Mouse (Mus musculus): ENCODE results near the gene Sult6b1.

Gene Sult6b1

GRCm38 (mm10) chr17:78885286-78886065 is 21.3 kb downstream of the Sult6b1 start:
- no peak for DNase-seq (ENCODE audit: low read depth, low spot score)

GRCm38 (mm10) chr17:78883291-78883690 is 23.5 kb downstream of the Sult6b1 start:
- DNase-seq (ENCODE audit: low read depth, low spot score): no peak

- DNase-seq (ENCODE audit: low read depth, low spot score): peak; percentile 46
Observed at GRCm38 (mm10) chr17:78882401-78883112, 24.2 kb downstream of the Sult6b1 start, which contains the start of gene Eif2ak2. Eif2ak2 (minus strand) TSS chr17:78882573.

- no peak for DNase-seq (ENCODE audit: low read depth, low spot score)
Observed at GRCm38 (mm10) chr17:78881878-78882304, 24.9 kb downstream of the Sult6b1 start.

- no peak for DNase-seq (ENCODE audit: low read depth, low spot score)
Observed at GRCm38 (mm10) chr17:78873886-78874285, 32.9 kb downstream of the Sult6b1 start.

- DNase-seq (ENCODE audit: low read depth, low spot score): no peak
Observed at GRCm38 (mm10) chr17:78856243-78856642, 50.5 kb downstream of the Sult6b1 start.

- DNase-seq (ENCODE audit: low read depth, low spot score): no peak
Observed at GRCm38 (mm10) chr17:78842271-78842928, 64.4 kb downstream of the Sult6b1 start.

- no peak for DNase-seq (ENCODE audit: low read depth, low spot score)
Observed at GRCm38 (mm10) chr17:78836056-78836455, 70.7 kb downstream of the Sult6b1 start.

GRCm38 (mm10) chr17:78834856-78835835 is 71.6 kb downstream of the Sult6b1 start, which contains the start of the genes Heatr5b and Gpatch11:
Heatr5b (minus strand) TSS chr17:78835364.
Gpatch11 (plus strand) TSS chr17:78835567.
- peak; percentile 99 for DNase-seq (ENCODE audit: low read depth, low spot score)

Data from skeletal muscle tissue, adult 2 months (tissue).